ENCODE assay signal across 10 mouse cellular contexts in genomic region chr17:86961301-86961841, GRCm38 (mm10). TPM values are rescaled to one million over a fixed set of nuclear protein-coding genes. Genes with fewer than 3 reads are reported as not detected.
DNase-seq lines count a peak whose midpoint lies in the region; ATAC-seq and TF ChIP-seq lines count a peak whose summit lies in the region.
"Had no signal": no experiment of that assay in that cellular context is flagged by ENCODE, and none has a peak within 500 bp of the region (broad histone marks: within the 10 kb centered on the region; RNA-seq: fewer than 3 reads in every experiment).

No protein-coding gene starts in this region.

- no peak for ATAC-seq in forebrain, postnatal 0 days
- no peak for ATAC-seq in forebrain, embryonic 16.5 days
- peak; percentile 34 for ATAC-seq in granulocyte monocyte progenitor cell, adult 5-6 weeks (replicated peaks; ENCODE audit: poor library complexity, severe bottlenecking)
- no peak for ATAC-seq in midbrain, embryonic 16.5 days

- DNase-seq in forebrain, postnatal 0 days, result no peak
- DNase-seq in adrenal gland, adult 8-10 months, result peak; percentile 79
- DNase-seq in kidney, adult 8-10 months, result peak; percentile 35 to 51
- DNase-seq in ovary, adult 18-20 months (ENCODE audit: low spot score), result no peak
- no peak for DNase-seq in frontal cortex, postnatal 14 days (ENCODE audit: low spot score in 2 of 2)

- no peaks in the 10 kb centered on the region for H3K27me3 ChIP-seq in forebrain, postnatal 0 days (ENCODE audit: insufficient read depth, low read length)
- H3K27me3 ChIP-seq in forebrain, embryonic 16.5 days (replicated peaks; ENCODE audit: control insufficient read depth, insufficient read depth, low read length), result no peaks in the 10 kb centered on the region
- no peaks in the 10 kb centered on the region for H3K27me3 ChIP-seq in midbrain, embryonic 16.5 days (ENCODE audit: control insufficient read depth, insufficient read depth, low read depth, low read length)

- H3K36me3 ChIP-seq in forebrain, postnatal 0 days (ENCODE audit: insufficient read depth), result no peaks in the 10 kb centered on the region
- H3K36me3 ChIP-seq in forebrain, embryonic 16.5 days (ENCODE audit: control insufficient read depth, insufficient read depth), result no peaks in the 10 kb centered on the region
- no peaks in the 10 kb centered on the region for H3K36me3 ChIP-seq in midbrain, embryonic 16.5 days (ENCODE audit: control insufficient read depth, insufficient read depth, low read length)
- H3K36me3 ChIP-seq: G1E had no signal

- H3K4me3 ChIP-seq in forebrain, postnatal 0 days (ENCODE audit: low read depth, low read length), result no peak overlapping the region
- no peak overlapping the region for H3K4me3 ChIP-seq in forebrain, embryonic 16.5 days (replicated peaks; ENCODE audit: low read length)
- no peak overlapping the region for H3K4me3 ChIP-seq in midbrain, embryonic 16.5 days (ENCODE audit: low read depth, low read length)

- peaks cover 5% of the 10 kb centered on the region; the same call in 1 of the 2 replicates for H3K4me1 ChIP-seq in forebrain, postnatal 0 days (ENCODE audit: insufficient read depth)
- H3K4me1 ChIP-seq in forebrain, embryonic 16.5 days (replicated peaks; ENCODE audit: control insufficient read depth, insufficient read depth, low read length), result peaks cover 23% of the 10 kb centered on the region
- peaks cover 26% of the 10 kb centered on the region for H3K4me1 ChIP-seq in midbrain, embryonic 16.5 days (ENCODE audit: control insufficient read depth, insufficient read depth, low read length)

- no peak overlapping the region for H3K9ac ChIP-seq in forebrain, postnatal 0 days
- no peak overlapping the region for H3K9ac ChIP-seq in forebrain, embryonic 16.5 days (replicated peaks; ENCODE audit: low read depth, low read length)
- H3K9ac ChIP-seq in midbrain, embryonic 16.5 days (ENCODE audit: low read depth, low read length), result peak overlapping the region; percentile 84; the same call in 1 of the 2 replicates

- no peak for TF ChIP-seq CTCF in forebrain, postnatal 0 days (IDR thresholded peaks at IDR 0.05; ENCODE audit: low read depth)

- H3K27ac ChIP-seq in forebrain, postnatal 0 days (ENCODE audit: low read depth, low read length), result no peak overlapping the region
- no peak overlapping the region for H3K27ac ChIP-seq in forebrain, embryonic 16.5 days (ENCODE audit: low read length)
- no peak overlapping the region for H3K27ac ChIP-seq in midbrain, embryonic 16.5 days (ENCODE audit: low read length)

- WGBS in forebrain, postnatal 0 days, result 61% methylated on average over 8 of the region's 8 CpGs
- WGBS in forebrain, embryonic 16.5 days, result 66% methylated on average over 8 of the region's 8 CpGs
- 70% methylated on average over 8 of the region's 8 CpGs for WGBS in midbrain, embryonic 16.5 days

- peak overlapping the region; percentile 88; the same call in 1 of the 2 replicates for H3K4me2 ChIP-seq in forebrain, postnatal 0 days (ENCODE audit: low read depth)
- no peak overlapping the region for H3K4me2 ChIP-seq in forebrain, embryonic 16.5 days (ENCODE audit: low read length)
- H3K4me2 ChIP-seq in midbrain, embryonic 16.5 days (ENCODE audit: low read length), result peak overlapping the region; percentile 87; the same call in 1 of the 2 replicates

- no peaks in the 10 kb centered on the region for H3K9me3 ChIP-seq in forebrain, postnatal 0 days (ENCODE audit: low read length)
- no peaks in the 10 kb centered on the region for H3K9me3 ChIP-seq in forebrain, embryonic 16.5 days (ENCODE audit: control insufficient read depth, low read length)
- no peaks in the 10 kb centered on the region for H3K9me3 ChIP-seq in midbrain, embryonic 16.5 days (replicated peaks; ENCODE audit: control insufficient read depth, low read length, poor library complexity, severe bottlenecking)

RNA-seq across cellular contexts. Expression of gene Rhoq, which starts 1.5 kb away (rescaled TPM):
- total RNA-seq in forebrain, postnatal 0 days (2014; rRNA removed), result 17.9 and 18.2 TPM in 2 replicates
- 2.7 and 4.0 TPM in 2 replicates for polyA plus RNA-seq in forebrain, postnatal 0 days (2015; fragmentation: Nextera tagmentation; extraction: Ambion mirVana)
- polyA plus RNA-seq in forebrain, embryonic 16.5 days (2015; fragmentation: Nextera tagmentation; extraction: Ambion mirVana), result 5.2 and 5.4 TPM in 2 replicates
- 10 to 100 TPM; 61.2 to 96.2 (median 72.7) TPM for total RNA-seq in adrenal gland, adult 8-10 months (2022)
- 2.8 and 5.4 TPM in 2 replicates for total RNA-seq in granulocyte monocyte progenitor cell, adult 5-6 weeks (2014; fragmentation: Nextera tagmentation)
- total RNA-seq in granulocyte monocyte progenitor cell, adult 5-6 weeks (2017), result 2.0 and 3.1 TPM in 2 replicates
- 5.3 and 6.0 TPM in 2 replicates for polyA plus RNA-seq in midbrain, embryonic 16.5 days (2015; fragmentation: Nextera tagmentation; extraction: Ambion mirVana)

RNA-seq across cellular contexts. Expression of gene Atp6v1e2, which starts 13.7 kb away (rescaled TPM):
- not detected in 2 replicates for total RNA-seq in forebrain, postnatal 0 days (2014; rRNA removed)
- polyA plus RNA-seq in forebrain, postnatal 0 days (2015; fragmentation: Nextera tagmentation; extraction: Ambion mirVana), result 0.15 and 0.21 TPM in 2 replicates
- not detected in 2 replicates for polyA plus RNA-seq in forebrain, embryonic 16.5 days (2015; fragmentation: Nextera tagmentation; extraction: Ambion mirVana)
- total RNA-seq in adrenal gland, adult 8-10 months (2022), result not detected
- total RNA-seq in granulocyte monocyte progenitor cell, adult 5-6 weeks (2014; fragmentation: Nextera tagmentation), result not detected in 2 replicates
- not detected in 2 replicates for total RNA-seq in granulocyte monocyte progenitor cell, adult 5-6 weeks (2017)
- polyA plus RNA-seq in midbrain, embryonic 16.5 days (2015; fragmentation: Nextera tagmentation; extraction: Ambion mirVana), result 0.29 TPM in 1 of 2 replicates, not detected in the other
- total RNA-seq: G1E; gastrocnemius, postnatal 4 days had no signal
- polyA plus RNA-seq: G1E had no signal

RNA-seq across cellular contexts. Expression of gene Tmem247, which starts 44.2 kb away (rescaled TPM):
- total RNA-seq in forebrain, postnatal 0 days (2014; rRNA removed), result not detected in 2 replicates
- polyA plus RNA-seq in forebrain, postnatal 0 days (2015; fragmentation: Nextera tagmentation; extraction: Ambion mirVana), result not detected in 2 replicates
- not detected in 2 replicates for polyA plus RNA-seq in forebrain, embryonic 16.5 days (2015; fragmentation: Nextera tagmentation; extraction: Ambion mirVana)
- not detected for total RNA-seq in adrenal gland, adult 8-10 months (2022)
- total RNA-seq in granulocyte monocyte progenitor cell, adult 5-6 weeks (2014; fragmentation: Nextera tagmentation), result not detected in 2 replicates
- total RNA-seq in granulocyte monocyte progenitor cell, adult 5-6 weeks (2017), result not detected in 2 replicates
- not detected in 2 replicates for polyA plus RNA-seq in midbrain, embryonic 16.5 days (2015; fragmentation: Nextera tagmentation; extraction: Ambion mirVana)
- total RNA-seq: G1E; gastrocnemius, postnatal 4 days had no signal
- polyA plus RNA-seq: G1E had no signal

Comparison
In these comparisons a context has a peak if more than half of its experiments do, and no peak if none do; other contexts are left out.
1. DNase-seq: peak in adrenal gland, adult 8-10 months (single experiment) and kidney, adult 8-10 months (2 of 2); none in forebrain, postnatal 0 days (single experiment), ovary, adult 18-20 months (single experiment) and frontal cortex, postnatal 14 days (0 of 2).